Mouse (Mus musculus): ENCODE data around the gene Ncoa3.

Ncoa3 gene

DNA sequence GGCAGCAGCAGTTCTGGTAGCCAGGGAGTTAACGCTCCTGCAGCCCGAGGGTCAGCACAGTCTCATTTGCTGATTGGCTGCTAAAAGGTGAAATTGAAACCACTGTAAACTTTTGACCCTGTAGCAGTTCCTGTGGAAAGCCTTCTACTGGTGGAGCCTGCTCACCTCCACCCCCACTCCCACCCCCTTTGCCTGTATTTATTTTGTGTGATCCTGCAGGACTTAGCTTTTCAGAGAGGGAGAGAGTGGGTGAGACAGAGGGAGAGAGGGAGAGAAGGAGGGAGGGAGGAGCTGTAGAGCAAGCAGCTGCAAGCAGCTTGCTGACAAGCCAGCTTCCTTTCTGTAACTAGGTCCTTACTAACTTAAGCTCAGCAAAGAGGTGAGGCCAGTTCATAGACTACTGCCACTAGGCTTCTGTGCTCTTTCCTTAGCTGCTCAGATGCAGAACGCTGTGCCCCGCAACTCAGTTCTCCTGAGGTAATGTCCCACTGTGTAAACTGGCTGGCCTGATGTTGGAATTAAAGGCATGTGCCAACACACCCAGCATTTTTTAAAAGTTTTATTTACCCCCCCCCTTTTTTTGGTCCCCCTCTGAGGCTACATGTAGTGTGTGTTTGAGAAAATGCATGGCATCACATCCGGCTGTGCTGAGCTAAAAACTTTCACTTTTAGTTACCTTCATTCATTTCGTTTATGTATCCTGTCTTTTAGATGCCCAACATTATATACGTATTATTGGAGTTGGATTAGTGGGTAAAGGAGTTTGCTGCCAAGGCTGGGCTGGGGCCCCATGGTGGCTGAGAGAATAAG is 38.9 kb downstream of the Ncoa3 start:
- DNase-seq (ENCODE audit: extremely low spot score), result peak; percentile 86

DNA sequence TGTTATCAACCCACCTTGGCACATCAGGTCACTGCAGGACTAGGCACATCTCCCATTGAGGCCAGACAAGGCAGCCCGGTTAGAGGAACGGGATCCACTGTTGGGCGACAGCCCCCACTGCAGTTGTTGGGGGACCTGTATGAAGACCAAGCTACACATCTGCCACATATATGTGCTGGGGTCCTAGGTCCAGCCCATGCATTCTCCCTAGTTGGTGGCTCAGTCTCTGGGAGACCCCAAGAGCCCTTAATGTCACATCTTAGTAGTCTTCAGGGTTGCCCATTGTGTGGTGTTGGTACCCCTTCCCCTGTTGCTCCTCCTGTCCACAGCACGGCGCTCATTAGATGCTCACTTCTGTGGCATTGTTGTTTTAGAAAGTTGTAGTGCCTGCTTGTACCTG is 40.2 kb downstream of the Ncoa3 start:
- DNase-seq (ENCODE audit: extremely low spot score), result no peak

DNA sequence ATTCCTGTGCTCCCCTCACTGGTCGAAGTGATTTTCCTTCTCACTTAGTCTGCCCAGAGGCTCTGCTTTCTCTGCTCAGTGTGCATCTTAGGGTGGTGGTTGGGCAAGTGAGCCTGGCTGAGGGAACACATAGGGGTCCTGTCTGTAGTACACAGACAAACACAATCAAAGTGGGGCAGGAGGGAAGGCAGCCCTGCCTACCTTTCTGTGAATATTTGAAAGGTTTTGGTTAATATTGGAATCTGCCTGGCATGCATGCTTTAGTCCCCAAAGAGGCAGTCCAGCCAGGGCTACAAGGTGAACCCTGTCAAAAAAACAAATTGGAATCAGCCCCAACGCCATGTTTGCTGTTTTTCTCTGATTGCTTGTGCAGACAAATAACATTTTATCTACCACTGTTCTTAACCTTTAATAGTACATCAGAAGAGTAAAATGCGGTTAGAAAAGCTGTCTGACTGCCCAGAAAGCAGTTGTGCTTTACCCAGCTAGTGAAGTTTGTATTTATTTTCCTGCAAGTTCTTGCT is 42.6 kb downstream of the Ncoa3 start:
- no peak for DNase-seq (ENCODE audit: extremely low spot score)

DNA sequence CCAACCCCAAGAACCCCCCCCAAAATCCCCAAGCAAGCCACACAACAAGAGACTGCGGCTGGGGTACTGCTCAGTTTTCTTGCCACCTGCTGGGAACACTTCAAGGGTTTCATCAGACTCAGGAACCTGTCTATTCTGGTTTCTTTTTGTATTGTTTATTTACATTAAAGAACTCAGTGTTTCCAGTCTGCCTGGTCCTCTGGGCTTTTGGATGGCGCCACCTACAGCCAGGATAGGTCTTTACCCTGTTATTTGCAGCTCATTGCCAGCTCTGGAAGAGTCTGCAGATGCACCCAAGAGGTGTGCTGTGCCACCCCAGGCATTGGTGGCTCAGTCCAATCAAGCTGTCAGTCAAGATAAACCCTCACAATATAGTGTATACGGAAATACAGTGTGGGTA is 43.3 kb downstream of the Ncoa3 start:
- peak; percentile 28 for DNase-seq (ENCODE audit: extremely low spot score)

DNA sequence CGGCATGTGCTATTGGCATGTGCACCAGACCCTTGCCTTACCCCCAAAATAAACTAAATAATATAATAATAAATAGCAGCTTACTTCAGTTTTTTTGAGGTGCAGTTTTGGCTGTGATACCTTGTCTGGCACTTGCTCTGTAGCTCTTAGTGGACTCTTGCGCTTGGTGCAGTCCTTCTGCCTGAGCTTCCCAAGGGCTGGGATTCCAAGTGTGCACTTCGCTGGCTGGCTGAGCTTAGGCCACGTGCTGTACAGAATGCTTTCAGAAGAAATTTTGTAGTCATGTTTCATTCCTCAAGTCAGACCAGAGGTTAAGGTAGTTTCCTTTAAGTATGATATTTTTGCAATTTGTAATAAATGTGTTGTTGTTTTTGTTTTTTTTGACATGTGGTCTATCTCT is 47.2 kb downstream of the Ncoa3 start:
- DNase-seq (ENCODE audit: extremely low spot score), result no peak

DNA sequence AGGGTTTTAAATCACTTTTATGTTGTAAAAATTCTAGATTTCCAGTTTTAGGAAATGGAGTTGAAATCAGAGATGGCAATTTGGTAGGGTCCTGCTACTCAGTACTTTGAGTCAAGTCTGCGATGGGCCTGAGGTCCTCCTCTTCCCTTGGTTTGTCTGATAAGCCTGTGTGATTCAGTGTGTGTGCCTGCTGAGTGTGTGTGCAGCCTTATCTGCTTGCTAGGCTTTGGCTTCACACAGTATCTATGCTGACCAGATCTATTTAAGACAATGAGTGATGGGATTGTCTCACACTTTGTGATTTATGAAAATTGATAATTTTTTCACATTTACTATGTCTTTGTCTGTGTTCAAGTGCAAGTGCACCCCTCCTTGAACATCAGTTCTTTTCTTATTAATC is 50.1 kb downstream of the Ncoa3 start:
- DNase-seq (ENCODE audit: extremely low spot score), result no peak

DNA sequence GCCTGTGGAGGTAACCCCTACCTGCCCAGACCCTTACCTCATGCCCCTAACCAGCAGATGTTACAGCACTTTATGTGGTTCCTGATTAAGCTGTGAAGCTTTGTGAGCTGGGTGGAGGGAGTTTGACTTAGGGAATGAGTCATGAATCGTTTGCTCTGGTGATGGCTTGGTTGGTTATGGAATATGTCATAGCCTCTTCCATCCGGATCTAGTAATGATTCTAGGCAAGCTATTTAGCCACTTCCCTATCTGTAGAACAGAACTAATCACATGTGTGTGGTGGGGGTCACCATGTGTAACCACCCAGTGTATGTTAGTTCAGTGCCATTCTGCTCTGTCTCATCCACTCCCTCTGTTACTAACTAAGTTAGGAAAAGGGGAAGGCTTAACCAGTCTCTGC is 52.6 kb downstream of the Ncoa3 start:
- DNase-seq (ENCODE audit: extremely low spot score), result no peak

DNA sequence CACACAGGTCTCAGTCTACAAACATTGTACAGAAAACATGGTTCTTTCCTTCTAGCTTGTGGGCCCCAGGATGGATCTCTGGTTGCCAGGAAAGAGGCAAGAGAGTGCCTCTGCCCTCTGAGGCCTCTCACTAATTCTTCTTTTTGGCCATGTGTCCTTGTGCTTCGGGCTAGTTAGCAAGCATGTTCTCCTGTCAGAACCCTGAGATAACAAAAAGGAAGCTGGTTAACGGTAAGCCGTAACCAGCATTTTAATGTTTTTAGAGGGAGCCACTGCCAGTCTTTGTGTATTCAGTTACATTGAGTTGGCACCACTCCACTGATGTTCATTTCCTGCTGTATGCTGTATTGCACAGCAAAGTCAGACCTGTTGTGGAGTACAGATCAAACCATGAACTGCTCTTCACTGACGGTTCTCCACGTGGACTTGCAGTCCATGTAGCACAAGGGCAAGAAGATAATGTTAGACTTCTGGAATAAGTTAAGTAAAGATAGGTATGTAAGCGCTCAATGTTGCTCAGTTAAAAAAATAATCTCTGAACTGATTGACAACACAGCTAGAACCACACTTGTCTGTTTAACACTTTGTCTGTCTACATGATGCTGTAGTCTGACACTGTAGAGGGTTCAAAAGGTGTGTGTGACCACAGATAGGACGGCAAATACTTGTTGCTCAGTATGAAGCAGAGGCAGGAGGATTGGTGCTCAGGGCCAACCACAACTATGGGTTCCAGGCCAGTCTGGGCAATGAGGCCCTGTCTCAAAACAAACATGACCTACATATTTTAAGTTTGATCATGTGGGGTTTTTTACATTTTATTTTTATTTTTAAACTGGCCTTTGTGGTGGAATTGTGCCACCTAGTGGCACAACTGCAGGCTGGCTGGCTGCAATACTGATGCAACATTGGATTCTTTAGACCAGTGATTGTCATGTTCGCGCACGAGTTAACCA is 53.4 kb downstream of the Ncoa3 start:
- peak; percentile 29 for DNase-seq (ENCODE audit: extremely low spot score)

DNA sequence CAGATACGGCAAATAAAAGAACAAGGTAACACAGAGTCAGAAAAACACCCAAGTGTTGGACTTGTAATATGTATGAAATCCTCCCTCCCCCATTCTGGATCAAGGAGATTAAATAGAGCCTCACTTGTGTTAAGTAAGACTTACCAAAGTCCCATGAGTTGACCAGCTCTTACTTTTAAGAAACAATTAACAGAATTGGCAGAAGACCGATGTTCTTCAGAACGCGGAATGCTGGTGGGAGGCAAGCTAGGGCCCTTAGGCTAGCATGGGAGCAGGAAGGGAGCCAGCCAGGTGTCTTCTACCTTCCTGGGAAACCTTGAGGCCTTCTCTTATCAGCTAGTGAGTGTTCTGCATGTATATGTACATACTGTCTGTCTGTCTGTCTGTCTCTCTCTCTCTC is 55.5 kb downstream of the Ncoa3 start:
- DNase-seq (ENCODE audit: extremely low spot score), result no peak

DNA sequence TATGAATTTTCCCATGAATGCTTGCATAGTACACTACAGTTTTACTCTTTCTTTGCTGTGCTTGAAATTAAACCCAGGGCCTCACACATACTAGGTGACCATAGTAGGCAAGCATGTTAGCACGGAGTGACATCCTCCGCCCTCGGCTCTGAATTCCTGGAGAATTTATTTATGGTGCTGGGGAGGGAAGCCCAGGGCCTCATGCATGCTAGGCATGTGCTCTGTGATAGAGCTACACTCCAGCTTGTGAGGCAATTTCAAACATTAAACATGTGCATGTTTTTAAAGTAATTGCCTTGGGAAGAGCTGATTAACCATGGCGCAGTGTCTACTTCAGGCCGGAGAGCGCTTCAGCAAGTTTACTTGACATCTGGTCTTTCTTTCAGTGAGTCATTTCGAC is 56.4 kb downstream of the Ncoa3 start:
- DNase-seq (ENCODE audit: extremely low spot score), result no peak

DNA sequence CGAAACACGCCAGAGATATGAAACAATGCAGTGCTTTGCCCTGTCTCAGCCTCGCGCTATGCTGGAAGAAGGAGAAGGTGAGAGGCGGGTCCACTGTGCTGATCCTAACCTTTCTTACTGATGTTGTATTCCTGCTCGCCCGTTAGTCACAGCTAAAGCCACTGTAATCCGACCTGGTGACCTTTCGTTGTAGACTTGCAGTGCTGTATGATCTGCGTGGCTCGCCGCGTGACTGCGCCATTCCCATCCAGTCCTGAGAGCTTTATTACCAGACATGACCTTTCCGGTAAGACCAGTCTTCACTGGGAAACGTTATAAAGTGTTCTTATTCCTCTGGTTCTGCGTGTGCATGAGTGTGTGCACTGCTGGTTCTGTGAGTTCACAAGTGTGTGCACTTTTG is 59.0 kb downstream of the Ncoa3 start:
- no peak for DNase-seq (ENCODE audit: extremely low spot score)

DNA sequence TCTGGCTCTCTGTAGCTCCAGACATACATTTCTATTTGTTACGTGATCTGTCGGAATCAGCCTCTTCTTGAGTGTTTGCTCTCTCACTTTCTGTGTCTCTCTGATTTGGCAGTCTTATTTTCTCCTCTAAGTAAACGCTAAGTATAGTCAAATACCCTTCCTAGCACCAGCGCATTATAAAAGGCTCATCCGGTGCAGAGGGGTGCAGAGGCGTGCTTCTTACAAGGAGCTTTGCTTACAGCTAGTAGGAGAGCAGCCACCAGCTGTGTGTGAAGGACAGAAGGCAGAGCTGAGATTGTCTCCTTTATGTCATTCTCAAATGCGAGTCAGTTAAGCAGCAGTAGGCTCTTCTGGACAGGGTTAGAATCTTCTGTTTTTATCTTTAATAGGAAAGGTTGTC is 59.5 kb downstream of the Ncoa3 start:
- DNase-seq (ENCODE audit: extremely low spot score), result no peak

DNA sequence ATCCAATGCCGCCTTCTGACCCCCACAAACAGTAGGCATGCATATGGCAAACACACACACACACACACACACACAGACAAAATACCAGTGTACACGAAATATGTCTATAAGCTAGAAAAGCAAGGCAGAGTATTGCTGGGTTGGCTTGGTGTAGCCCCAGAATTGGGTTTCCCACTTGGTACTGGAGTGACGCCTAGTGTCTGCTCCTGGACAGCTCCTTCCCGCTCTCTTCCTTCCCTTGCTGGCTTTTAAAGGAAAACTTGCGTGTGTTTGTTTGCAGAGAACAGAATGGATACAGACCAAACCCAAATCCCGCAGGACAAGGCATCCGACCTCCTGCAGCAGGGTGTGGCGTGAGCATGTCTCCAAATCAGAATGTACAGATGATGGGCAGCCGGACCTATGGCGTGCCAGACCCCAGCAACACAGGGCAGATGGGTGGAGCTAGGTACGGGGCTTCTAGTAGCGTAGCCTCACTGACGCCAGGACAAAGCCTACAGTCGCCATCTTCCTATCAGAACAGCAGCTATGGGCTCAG is 61.6 kb downstream of the Ncoa3 start:
- DNase-seq (ENCODE audit: extremely low spot score), result no peak

DNA sequence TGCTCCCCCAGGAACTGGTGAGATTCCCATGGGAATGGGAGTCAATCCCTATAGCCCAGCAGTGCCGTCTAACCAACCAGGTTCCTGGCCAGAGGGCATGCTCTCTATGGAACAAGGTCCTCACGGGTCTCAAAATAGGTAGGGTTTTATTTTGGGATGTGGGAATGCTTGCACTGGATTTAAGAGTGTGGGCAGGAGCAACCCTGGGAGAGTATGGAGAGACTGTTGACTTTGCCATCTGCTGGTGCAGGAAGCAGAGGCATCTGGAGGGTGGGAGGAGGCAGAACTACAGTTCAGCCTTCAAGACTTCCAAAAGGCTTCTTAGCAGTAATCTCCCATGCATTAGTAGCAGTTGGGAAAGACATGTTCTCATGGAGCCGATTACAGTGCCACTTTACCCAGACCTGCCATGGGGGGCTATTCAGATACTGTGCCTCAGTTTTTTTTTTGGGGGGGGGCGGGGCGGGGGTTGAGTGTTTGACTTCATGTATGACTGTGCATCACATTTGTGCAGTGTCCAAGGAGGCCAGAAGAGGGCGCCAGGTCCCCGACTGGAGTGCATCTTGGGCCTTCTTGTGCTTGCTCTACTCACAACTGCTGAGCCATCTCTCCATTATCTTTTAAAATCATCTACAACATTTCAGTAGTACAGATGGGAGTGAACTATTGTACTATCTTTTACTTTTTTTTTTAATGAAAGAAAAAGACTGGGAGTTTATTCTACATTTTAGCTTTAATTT is 67.4 kb downstream of the Ncoa3 start:
- DNase-seq (ENCODE audit: extremely low spot score), result no peak

DNA sequence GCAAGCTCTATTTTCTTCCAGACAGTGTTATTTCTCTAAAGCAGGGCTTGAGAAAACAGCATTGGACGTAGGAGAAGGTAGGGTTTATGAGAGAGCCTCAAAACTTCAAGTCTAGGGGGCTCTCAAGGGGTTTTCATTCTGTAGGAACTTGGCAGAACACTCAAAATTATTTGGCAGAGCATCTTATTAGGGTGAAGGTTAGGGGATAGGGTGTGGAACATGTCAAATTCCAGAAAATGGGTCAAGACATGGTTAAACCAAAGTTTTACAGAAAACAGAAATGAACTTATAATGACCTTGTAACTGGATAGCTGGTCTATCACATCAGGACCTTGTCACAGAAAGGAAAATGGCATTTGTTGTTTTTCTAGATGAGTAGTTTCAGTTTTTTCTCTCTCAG is 69.6 kb downstream of the Ncoa3 start:
- no peak for DNase-seq (ENCODE audit: extremely low spot score)

DNA sequence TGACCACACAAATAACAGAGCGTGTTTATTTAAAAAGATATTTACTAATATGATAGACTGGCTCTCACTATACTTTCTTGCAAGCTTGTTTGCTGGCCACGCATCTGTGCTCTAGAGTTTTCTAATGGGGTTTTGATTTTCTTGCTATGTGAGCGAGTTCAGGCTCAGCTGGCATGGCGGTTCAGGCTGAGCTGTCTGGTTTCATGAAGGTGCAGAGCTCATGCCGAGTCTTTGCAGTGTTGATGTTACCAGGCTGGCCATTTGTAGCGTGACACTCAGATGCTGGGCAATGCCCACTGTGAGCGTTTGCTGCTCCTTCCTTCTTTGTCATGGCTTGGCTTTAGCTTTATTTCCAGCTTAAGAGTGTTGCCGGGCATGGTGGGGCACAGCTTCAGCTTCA is 70.0 kb downstream of the Ncoa3 start:
- no peak for DNase-seq (ENCODE audit: extremely low spot score)

DNA sequence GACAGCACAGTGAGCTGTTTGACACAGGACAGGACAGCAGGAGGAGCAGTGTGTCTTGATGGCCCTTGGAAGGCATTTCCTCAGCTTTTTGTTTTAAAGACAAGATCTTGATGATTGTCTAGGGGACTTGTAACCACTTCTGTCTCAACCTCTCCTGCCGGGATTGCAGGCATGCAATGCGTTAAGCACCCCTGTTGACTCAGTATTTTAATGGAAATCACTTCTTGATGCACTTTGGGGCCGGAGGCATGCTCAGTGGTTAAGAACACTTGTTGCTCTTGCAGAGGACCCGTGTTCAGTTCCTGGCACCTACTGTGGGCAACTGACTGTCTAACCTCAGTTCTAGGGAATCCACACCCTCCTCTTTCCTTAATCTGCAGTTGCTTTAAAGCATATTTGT is 74.0 kb downstream of the Ncoa3 start:
- no peak for DNase-seq (ENCODE audit: extremely low spot score)

DNA sequence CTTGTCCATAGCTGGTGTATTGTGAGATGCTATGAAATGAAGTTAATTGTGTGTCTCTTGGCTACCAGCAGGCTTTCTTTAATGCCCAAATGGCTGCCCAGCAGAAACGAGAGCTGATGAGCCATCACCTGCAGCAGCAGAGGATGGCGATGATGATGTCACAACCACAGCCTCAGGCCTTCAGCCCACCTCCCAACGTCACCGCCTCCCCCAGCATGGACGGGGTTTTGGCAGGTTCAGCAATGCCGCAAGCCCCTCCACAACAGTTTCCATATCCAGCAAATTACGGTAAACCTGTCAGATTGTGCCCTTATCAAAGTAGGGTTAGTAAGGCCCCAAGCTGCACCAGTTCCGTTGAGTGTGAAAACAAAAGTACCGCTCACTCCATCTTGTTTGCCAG is 75.8 kb downstream of the Ncoa3 start:
- DNase-seq (ENCODE audit: extremely low spot score), result no peak

DNA sequence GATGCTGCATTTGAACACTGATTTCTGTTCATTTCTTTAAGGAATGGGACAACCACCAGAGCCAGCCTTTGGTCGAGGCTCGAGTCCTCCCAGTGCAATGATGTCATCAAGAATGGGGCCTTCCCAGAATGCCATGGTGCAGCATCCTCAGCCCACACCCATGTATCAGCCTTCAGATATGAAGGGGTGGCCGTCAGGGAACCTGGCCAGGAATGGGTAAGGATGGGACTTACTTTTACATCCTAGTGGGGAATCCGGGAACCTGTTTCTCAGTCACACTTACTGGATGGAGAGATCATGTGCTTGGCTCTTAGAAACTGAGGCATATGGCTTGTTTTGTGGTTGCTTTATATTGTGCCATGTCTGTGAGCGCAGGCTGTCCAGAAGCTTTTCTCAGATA is 76.7 kb downstream of the Ncoa3 start:
- DNase-seq (ENCODE audit: extremely low spot score), result no peak

DNA sequence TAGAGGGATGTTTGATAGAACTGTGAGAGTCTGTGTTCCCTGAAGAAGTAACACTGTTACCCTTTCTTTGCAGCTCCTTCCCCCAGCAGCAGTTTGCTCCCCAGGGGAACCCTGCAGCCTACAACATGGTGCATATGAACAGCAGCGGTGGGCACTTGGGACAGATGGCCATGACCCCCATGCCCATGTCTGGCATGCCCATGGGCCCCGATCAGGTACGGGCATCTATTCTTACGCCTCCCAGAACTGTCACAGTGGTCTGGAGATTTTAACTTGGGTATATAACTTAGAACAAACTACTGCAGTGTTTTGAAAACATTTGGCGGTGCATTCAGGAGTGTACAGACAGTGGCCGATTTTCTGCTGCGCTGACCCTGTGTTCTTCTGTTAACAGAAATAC is 77.3 kb downstream of the Ncoa3 start:
- no peak for DNase-seq (ENCODE audit: extremely low spot score)

DNA sequence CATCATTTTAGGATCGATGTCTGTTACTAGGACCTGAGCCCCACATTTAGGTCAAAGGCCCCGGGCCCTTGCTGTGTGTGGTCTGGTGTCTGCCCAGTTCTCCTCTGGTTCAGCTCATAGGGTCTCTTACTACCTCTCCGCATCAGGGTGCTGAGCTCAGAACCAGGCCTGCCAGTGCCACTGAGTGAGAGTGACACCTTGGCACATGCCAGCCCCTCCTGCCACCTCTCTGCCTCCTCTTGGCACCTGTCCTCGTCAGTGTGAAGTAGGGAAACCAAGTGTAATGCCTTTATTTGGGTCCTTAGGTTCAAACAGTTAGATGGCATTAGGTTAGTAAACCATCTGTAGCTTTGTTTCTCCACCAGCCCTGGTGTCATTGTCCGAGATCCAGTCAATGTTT is 79.0 kb downstream of the Ncoa3 start:
- no peak for DNase-seq (ENCODE audit: extremely low spot score)

DNA sequence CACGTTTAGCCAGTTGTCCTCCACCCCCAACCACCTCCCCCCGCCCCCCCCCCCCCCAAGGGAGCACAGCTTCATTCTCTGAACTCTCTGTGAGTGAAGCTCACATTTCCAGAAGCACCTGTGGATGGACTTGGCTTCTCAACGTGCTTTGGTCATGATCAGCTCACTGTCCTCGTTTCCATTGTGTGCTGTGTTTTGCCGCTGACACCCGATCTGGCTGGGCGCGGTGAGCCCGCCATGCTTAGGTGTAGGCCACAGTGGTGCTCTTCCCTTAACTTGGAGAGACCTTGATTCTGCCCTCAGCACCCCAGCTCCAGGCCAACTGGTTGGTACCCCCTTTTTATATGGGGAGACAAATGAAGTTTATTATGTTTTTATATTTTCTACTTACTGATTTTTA is 79.5 kb downstream of the Ncoa3 start:
- DNase-seq (ENCODE audit: extremely low spot score), result no peak
